ENCODE assay signal across 31 mouse cellular contexts in the genomic region with DNA sequence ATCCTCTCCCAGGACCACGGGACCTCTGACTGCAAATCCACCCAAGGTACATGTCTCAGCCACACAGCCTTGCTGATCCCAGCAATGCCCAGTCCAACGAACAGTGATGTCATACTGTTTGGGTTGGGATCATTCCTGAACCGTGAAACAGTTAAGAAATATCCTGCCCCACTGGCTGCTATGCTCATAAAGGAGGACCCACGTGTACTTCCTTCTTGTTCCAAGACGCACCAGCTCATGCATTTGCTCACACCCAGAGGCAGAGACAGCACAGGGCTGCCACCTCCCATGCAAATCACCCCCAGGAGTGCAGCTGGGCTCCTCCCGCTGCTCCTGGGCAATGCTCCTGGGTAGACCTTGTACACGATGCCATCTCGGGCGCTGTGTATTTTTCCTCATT. TPM values are rescaled to one million over a fixed set of nuclear protein-coding genes. Genes with fewer than 3 reads are reported as not detected.
DNase-seq lines count a peak whose midpoint lies in the region; ATAC-seq lines count a peak whose summit lies in the region.
"Had no signal": no experiment of that assay in that cellular context is flagged by ENCODE, and none has a peak within 500 bp of the region (broad histone marks: within the 10 kb centered on the region; RNA-seq: fewer than 3 reads in every experiment).

A gene (plus strand): TSS at position 336 of the 400 bp plus-strand sequence.

- no peaks in the 10 kb centered on the region for H3K9me3 ChIP-seq in megakaryocyte, embryonic 14.5 days
- H3K9me3 ChIP-seq in liver, embryonic 11.5 days (ENCODE audit: control insufficient read depth, low read length), result no peaks in the 10 kb centered on the region
- H3K9me3 ChIP-seq: embryonic facial prominence, embryonic 13.5 days; forebrain, embryonic 12.5 days; hindbrain, embryonic 15.5 days; midbrain, embryonic 12.5 days had no signal

- peak; percentile 4 for DNase-seq in 3134 (ENCODE audit: extremely low read depth, insufficient read length, low spot score)
- DNase-seq in A20 (ENCODE audit: low read depth, low spot score), result peak; percentile 19
- DNase-seq in large intestine, adult 2 months (ENCODE audit: low read depth, low spot score), result peak; percentile 85
- DNase-seq in liver, embryonic 11.5 days (ENCODE audit: low spot score), result no peak
- no peak for DNase-seq in frontal cortex, postnatal 10 days (ENCODE audit: low spot score in 2 of 2)
- DNase-seq: adrenal gland, postnatal 10 days; cerebellum, adult 2 months; cerebellum, postnatal 25 days; embryo, embryonic 11 days; liver, postnatal 0 days; right cerebral cortex, postnatal 14 days had no signal

- H3K4me3 ChIP-seq in megakaryocyte, embryonic 14.5 days (replicated peaks), result peak within 1 kb of the TSS; percentile 33
- H3K4me3 ChIP-seq in liver, embryonic 11.5 days (ENCODE audit: low read depth, low read length), result no peak within 1 kb of the TSS
- H3K4me3 ChIP-seq: embryonic facial prominence, embryonic 13.5 days; erythroblast, embryonic 14.5 days; forebrain, embryonic 12.5 days; hindbrain, embryonic 15.5 days; midbrain, embryonic 12.5 days had no signal

- peaks cover 1% of the 10 kb centered on the region for H3K27me3 ChIP-seq in megakaryocyte, embryonic 14.5 days (replicated peaks)
- H3K27me3 ChIP-seq in liver, embryonic 11.5 days (replicated peaks; ENCODE audit: control insufficient read depth, insufficient read depth, low read length), result no peaks in the 10 kb centered on the region
- H3K27me3 ChIP-seq: embryonic facial prominence, embryonic 13.5 days; forebrain, embryonic 12.5 days; hindbrain, embryonic 15.5 days; midbrain, embryonic 12.5 days had no signal

- H3K9ac ChIP-seq in liver, embryonic 11.5 days (ENCODE audit: low read depth, low read length), result no peak within 1 kb of the TSS
- H3K9ac ChIP-seq: embryonic facial prominence, embryonic 13.5 days; forebrain, embryonic 12.5 days; hindbrain, embryonic 15.5 days; liver, postnatal 0 days; midbrain, embryonic 12.5 days had no signal

- no peaks in the 10 kb centered on the region for H3K4me1 ChIP-seq in megakaryocyte, embryonic 14.5 days
- no peaks in the 10 kb centered on the region for H3K4me1 ChIP-seq in liver, embryonic 11.5 days (replicated peaks; ENCODE audit: control insufficient read depth, insufficient read depth, low read length)
- H3K4me1 ChIP-seq: embryonic facial prominence, embryonic 13.5 days; forebrain, embryonic 12.5 days; hindbrain, embryonic 15.5 days; midbrain, embryonic 12.5 days had no signal

- WGBS in large intestine, adult 2 months, result 19% methylated on average over 9 of the region's 9 CpGs
- WGBS in liver, embryonic 11.5 days, result 79% methylated on average over 9 of the region's 9 CpGs

- H3K27ac ChIP-seq in liver, embryonic 11.5 days (ENCODE audit: low read depth, low read length), result no peak within 1 kb of the TSS
- H3K27ac ChIP-seq: embryonic facial prominence, embryonic 13.5 days; forebrain, embryonic 12.5 days; hindbrain, embryonic 15.5 days; macrophage; midbrain, embryonic 12.5 days had no signal

- H3K36me3 ChIP-seq in megakaryocyte, embryonic 14.5 days (replicated peaks; ENCODE audit: low read length), result no peaks in the 10 kb centered on the region
- no peaks in the 10 kb centered on the region for H3K36me3 ChIP-seq in liver, embryonic 11.5 days (ENCODE audit: control insufficient read depth, insufficient read depth, low read length)
- H3K36me3 ChIP-seq: embryonic facial prominence, embryonic 13.5 days; forebrain, embryonic 12.5 days; hindbrain, embryonic 15.5 days; midbrain, embryonic 12.5 days had no signal

- no peak for ATAC-seq in megakaryocyte, adult 5-6 weeks (ENCODE audit: poor library complexity, severe bottlenecking)
- no peak for ATAC-seq in liver, embryonic 11.5 days (replicated peaks; ENCODE audit: low FRiP score)
- ATAC-seq: liver, postnatal 0 days; lung, postnatal 0 days had no signal

- H3K4me2 ChIP-seq in liver, embryonic 11.5 days, result no peak within 1 kb of the TSS
- H3K4me2 ChIP-seq: embryonic facial prominence, embryonic 13.5 days; forebrain, embryonic 12.5 days; heart, embryonic 11.5 days; hindbrain, embryonic 15.5 days; midbrain, embryonic 12.5 days had no signal

RNA-seq across cellular contexts. Expression of the gene that starts here (rescaled TPM):
- polyA plus RNA-seq in megakaryocyte, embryonic 14.5 days (2012; ENCODE audit: insufficient read depth, low replicate concordance), result not detected in 2 replicates
- not detected in 2 replicates for total RNA-seq in megakaryocyte, adult 5-6 weeks (2015)
- not detected in 2 replicates for total RNA-seq in megakaryocyte, adult 5-6 weeks (2017)
- polyA plus RNA-seq in large intestine, adult 2 months (2012; rRNA removed), result 242 and 363 TPM in 2 replicates
- not detected in 2 replicates for polyA plus RNA-seq in liver, embryonic 11.5 days (2014; fragmentation: Nextera tagmentation; extraction: Ambion mirVana)
- total RNA-seq: adrenal gland, postnatal 10 days; gastrocnemius, adult 8-10 months; granulocyte monocyte progenitor cell, adult 5-6 weeks; hematopoietic stem cell, adult 5-6 weeks; layer of hippocampus, postnatal 10 days; liver, adult 2 months; monocyte, adult 5-6 weeks; neutrophil, adult 5-6 weeks had no signal
- polyA plus RNA-seq: cerebellum, adult 2 months; embryonic facial prominence, embryonic 13.5 days; erythroblast, embryonic 14.5 days; forebrain, embryonic 12.5 days; frontal cortex, adult 2 months; hindbrain, embryonic 15.5 days; limb, embryonic 11.5 days; liver, adult 2 months; liver, postnatal 0 days; lung, postnatal 0 days; macrophage; midbrain, embryonic 12.5 days; spleen, adult 2 months had no signal

Comparison
In these comparisons a context has a peak if more than half of its experiments do, and no peak if none do; other contexts are left out.
1. RNA of the gene that starts here (polyA plus RNA-seq): 242 to 363 TPM in large intestine, adult 2 months; not detected in megakaryocyte, embryonic 14.5 days and not detected in liver, embryonic 11.5 days; every median in the first group is over 100 times any median in the second.
2. DNase-seq: peak in 3134 (single experiment), A20 (single experiment) and large intestine, adult 2 months (single experiment); none in liver, embryonic 11.5 days (single experiment) and frontal cortex, postnatal 10 days (0 of 2).